Mouse (Mus musculus) left cerebral cortex, postnatal 4 days (tissue): ENCODE data around the gene Prss8. TPM values are rescaled to one million over a fixed set of nuclear protein-coding genes. Genes with fewer than 3 reads are reported as not detected.
"Not testable (repeated sequence)": the region's sequence is repeated elsewhere in the genome, so short reads cannot be mapped to it uniquely, and the experiment has no call there.

Experiments
- DNase-seq: peaks from one replicate; pipeline ENCODE4 v3.0.0-alpha.2; 2022
- intact Hi-C: fragments of 180-260 bp; cut with DNase I; formaldehyde crosslinking; loops from one replicate; pipeline ENCODE4 v1.15.1; 2025
- total RNA-seq, 2 experiments: library from RNA; stranded (reverse); gene quantifications; 2 replicates each; pipeline ENCODE4 v1.2.3; 2021

Gene Prss8
- total RNA-seq, 2 experiments from 2014 or later: 0.54 to 1.6 TPM

DNA sequence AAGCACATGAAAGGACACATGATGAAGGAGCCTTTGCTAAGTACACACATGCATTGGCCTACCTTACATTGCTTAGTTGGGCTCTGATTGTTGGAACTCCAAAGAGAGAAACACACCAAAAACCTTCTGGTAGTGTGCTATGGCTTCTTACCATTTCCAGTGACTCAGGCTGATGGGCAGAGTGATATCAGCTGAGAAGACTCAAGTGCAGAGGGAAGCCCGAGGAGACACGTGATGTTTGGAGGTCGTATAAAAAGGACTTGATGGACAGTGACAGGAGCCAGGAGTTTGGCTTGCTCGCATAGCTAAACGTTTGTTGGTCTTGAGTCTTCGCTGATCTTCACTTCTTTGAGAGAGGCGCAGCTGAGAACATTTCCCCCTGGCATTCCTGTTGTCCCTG is 32.4 kb downstream of the Prss8 start:
- intact Hi-C loops: no loop called here
- no peak for DNase-seq

DNA sequence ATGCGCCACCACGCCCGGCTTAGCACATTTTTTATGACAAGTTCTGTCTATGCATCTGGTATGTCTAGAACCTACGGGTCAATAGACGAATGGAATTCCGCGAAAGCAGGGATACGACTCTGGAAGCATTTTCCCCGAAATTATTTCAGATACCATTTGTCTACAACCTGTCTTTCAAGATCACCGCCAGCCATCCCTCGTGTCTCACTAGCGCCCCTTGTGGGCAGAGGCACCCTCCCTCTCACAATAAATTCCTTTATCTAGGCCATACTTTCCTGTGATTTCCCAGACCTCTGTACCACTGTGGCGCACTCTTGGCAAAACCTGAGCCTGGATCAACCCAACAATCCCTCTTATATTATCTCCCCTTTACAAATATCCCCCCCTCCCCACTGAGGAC is 33.5 kb downstream of the Prss8 start:
- intact Hi-C loops: no loop called here
- DNase-seq: peak; percentile 70

DNA sequence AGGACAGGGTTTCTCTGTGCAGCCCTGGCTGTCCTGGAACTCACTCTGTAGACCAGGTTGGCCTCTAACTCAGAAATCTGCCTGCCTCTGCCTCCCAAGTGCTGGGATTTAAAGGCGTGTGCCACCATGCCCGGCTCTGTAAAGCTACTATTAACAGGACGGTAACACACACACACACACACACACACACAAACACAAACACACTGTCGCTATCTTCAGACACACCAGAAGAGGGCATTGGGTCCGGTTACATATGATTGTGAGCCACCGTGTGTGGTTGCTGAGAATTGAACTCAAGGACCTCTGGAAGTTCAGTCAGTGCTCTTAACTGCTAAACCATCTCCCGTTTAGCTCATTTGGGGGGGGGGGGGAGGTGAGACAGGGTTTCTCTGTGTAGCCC is 34.0 kb downstream of the Prss8 start:
- intact Hi-C loops, DNase-seq: not testable (repeated sequence)

DNA sequence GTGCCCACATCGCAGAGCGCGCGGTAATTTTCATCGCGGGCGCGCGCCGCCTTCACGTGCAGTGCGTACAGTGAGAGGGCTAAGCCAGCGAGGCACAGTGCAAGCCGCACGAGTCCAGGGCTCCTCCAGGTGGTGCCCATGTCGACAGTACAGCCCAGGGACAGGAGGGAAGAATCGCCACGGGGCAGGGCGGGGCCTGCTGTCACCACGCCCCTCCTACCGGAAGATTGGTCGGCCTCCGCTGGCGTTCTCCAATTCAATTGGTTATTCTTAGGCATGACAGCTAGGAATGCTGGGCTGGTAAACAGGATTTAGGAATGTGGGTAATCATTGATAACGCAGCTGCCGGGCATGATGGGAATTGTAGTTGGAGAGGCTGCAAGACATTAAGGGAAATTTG is 34.5 kb downstream of the Prss8 start, which contains the start of the genes Gm21974 and Vkorc1:
Gene Gm21974, minus strand, starts transcription at position 13 of the 400 bp plus-strand sequence.
Gene Vkorc1, minus strand, starts transcription at position 176 of the 400 bp plus-strand sequence.
- intact Hi-C loops: no loop called here
- peak; percentile 95 for DNase-seq

DNA sequence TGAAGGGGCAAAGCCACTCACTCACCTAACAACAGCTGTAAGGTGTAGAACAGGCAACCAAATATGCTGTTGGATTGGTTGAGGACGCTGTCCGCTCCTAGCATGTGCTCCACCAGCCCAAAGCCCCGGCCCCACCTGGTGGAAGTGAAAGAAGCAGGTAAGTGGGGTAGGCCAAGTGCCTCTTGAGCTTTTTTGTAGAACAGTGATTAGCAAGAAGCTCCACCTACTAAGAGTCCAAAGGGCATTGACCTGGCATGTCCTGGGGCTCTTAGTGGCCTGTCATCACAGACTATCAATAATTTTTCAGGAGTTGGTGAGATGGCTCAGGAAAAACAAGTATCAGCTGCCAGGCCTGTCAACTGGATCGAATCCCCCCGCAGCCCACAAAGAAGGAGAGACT is 35.4 kb downstream of the Prss8 start:
- intact Hi-C loops: no loop called here
- DNase-seq: no peak

DNA sequence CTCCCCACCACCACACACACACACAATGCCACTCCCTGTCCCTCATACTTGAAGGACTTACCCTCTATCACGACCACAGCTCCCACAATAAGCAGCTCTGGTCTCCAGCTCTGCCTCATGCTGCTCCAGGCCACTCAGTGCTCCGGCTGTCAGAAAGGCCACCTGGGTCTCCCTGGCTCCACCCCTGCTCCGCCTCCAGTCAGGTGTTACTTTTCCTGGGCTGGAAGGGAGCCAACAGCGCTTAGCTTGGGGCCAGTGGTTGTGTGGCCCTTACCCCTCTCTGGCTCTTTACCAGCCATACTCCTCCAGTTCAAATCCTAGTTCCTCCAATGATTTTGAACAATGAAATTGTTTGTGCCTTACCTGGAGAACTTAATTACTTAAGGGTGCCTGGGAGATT is 39.1 kb downstream of the Prss8 start, which contains the start of gene Prss53:
Gene Prss53, minus strand, starts transcription at position 173 of the 400 bp plus-strand sequence.
- intact Hi-C loops: no loop called here
- no peak for DNase-seq

DNA sequence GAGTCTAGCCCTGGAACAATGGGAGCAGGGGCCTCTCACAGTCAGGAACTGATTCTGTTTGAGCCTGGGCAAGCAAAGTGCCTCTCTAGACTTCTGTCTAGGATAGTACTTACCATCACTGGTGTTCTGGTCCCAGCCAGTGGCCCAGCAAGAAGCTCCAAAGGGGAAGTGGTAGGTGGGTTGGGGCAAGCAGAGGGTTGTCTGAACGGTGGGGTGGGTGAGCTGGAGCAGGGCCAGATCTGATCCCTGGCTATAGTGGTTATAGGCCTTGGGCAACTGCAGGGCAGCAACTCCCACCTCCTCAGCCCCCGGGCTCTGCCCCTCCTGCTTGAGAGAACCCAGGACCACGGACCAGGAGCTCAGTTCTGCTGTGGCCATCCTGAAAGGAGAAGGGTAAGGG is 41.1 kb downstream of the Prss8 start:
- DNase-seq: no peak
- intact Hi-C loops: no loop called here

DNA sequence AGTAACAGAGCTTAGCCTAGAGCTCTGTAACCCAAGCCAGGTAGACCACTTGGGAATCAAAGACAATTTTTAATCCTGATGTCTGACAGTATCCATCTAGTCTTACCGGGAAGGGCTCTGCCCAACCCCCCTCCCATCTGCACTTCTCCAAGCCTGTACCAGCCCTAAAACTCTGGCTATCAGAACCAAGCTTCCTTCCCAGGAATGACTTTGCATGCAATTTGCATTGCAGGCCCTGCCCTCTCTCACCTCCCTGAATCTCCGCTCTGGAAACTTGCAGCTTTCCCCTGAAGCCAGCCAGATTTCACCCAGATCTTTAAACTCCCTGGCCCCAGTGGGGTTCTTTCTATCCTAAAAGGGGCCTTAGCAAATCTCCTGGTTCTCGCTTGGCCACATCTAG is 42.1 kb downstream of the Prss8 start:
- no peak for DNase-seq
- intact Hi-C loops: no loop called here

DNA sequence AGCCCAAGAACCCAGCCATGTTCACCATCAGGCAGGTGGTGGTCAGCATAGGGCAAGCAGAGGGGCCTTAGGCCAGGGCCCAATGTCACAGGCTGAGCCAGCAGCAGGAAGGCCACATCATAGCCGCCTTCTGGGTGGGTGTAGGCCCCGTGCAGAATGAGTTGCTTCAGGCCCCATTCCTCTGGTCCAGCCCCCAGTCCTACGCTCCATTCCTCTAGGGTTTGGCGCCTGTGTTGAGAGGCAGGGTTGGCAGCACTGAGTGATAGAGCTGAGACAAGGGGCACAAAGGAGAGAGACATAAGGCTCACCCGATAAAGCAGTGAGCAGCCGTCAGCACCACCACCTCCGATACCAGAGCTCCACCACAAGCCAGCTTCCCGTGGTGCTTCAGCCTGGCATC is 42.7 kb downstream of the Prss8 start:
- DNase-seq: no peak
- intact Hi-C loops: no loop called here

DNA sequence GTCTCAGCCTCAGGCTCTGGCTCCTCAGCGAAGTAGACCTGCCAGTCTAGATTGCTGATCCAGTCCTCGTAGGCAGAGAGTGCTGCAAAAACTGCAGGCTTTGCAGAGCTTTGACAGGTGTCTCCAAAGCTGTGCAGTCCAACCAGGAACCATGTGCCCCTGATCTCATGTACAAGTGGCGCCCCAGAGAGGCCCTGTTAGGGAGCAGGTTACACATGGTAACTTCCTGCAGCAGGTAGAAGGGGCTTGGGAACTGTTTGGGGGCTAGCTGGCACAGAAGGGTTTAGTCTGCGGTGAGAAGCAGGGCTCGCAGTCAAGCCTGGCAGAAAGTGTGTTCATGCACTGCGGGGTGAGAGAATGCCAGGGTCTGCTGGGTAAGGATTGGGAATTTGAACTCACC is 43.4 kb downstream of the Prss8 start:
- DNase-seq: no peak
- intact Hi-C loops: no loop called here

DNA sequence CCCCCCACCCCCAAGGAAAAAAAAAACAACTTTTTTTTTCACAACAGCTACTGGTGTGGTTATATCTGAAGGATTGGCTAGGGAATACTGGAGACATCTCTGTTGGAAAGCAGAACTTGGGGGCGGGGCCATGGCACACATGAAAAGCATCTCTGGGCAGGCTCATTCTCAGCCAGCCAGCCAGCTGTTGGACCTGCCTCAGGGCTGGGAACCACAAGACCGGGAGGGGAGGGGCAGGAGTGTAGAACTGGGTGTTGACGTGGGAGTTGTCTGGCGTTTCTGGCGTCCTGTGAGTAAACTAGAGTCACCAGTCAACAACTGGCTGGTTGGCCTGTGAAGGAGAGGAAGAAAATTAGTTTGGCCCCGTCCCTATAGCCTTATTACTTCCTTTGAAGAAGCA is 44.0 kb downstream of the Prss8 start:
- intact Hi-C loops: no loop called here
- DNase-seq: no peak

DNA sequence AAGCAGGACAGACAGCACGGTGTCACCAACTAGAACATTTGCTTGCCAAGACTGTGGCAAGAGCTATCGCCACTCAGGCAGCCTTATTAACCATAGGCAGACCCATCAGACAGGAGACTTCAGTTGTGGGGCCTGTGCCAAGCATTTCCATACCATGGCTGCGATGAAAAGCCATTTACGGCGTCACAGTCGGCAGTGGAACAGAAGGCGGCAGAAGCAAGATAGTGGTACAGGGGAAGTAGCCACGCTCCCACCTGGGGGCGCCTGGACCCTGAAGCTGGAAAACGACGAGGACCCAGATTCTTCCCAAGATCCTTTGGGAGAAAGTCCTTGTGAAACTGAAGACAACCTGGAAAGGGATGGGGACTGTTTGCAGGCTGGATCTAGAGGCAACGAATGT is 49.5 kb downstream of the Prss8 start:
- DNase-seq: no peak
- intact Hi-C loops: no loop called here

DNA sequence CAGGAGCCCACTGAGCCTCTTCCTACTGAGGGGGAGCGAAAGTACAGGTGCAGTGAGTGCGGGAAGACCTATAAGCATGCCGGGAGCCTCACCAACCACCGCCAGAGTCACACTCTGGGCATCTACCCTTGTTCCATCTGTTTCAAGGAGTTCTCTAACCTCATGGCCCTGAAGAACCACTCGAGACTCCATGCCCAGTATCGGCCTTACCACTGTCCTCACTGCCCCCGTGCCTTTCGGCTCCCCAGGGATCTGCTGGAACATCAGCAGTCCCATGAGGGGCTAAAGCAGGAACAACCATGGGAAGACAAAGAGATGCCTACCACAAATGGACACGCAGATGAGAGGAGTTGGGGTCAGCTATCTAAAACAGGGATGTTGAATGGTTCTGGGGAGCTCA is 50.6 kb downstream of the Prss8 start:
- intact Hi-C loops: no loop called here
- no peak for DNase-seq

DNA sequence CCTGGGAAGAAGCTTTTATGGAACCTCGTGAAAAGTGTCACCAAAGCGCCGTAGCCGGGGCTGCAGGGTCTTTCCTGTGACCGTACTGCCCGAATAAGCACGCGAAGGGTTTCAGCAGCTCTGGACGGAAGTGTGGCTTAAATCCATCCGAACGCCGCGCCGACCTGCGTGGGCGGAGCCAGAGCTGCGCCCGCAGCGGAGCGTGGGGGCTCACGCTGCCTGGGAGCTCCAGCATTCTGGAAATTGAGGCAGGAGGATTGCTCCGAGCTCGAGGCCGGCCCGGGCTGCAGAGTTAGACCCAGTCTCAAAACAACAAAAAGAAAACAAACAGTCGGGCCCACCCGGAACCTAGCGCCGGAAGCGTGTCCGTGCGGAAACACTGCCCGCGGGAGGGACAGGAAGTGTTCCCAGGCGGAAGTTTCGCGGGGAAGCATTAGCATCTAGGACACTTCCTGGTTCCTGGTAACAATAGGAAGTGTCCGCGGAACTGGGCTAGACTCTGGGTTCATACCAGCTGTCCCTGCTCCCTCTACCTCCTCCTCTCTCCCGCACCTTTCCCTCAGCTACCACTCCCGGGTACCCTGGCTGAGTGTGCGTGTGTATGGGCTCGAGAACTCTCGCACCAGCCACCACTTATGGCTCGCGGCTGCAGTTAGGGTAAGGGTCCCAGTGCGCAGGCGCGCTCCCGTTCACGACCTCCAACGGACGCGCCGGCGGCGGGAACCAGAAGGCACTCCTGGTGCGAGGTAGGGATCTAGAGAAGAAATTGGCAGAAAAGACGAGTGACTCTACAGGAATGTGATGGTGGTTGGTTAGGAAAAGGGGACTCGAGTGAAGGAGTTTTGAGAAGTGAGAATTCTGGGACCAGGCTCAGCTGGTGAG is 53.2 kb downstream of the Prss8 start, which contains the start of gene Zfp668:
Gene Zfp668, minus strand, starts transcription at position 362 of the 882 bp plus-strand sequence.
- intact Hi-C loops: no loop called here
- DNase-seq: peak; percentile 92

DNA sequence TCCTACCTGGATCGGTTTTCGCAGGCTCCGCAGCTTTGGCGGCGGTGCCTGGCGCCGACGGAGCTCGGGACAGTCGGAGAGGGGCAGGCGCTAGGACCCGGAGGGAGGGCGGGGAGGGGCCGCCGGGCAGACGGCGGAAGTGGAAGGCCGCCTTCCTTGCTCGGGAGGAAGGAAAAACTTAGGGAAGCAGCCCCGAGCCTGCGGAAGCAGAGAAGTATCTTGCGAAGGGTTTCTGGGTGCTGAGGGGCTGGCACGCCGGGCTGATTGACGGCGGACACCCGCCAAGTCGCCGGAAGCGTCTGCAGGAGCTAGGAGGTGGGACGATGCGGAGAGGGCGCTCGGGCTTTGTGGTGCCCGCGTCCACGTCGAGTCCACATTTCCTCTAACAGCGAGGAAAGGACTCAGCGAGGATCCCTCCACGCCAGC is 53.9 kb downstream of the Prss8 start, which contains the start of gene Zfp646:
Gene Zfp646, plus strand, starts transcription at position 181 of the 426 bp plus-strand sequence.
- intact Hi-C loops: no loop called here
- peak; percentile 85 for DNase-seq

Other genes starting within 250 kb of the Prss8 start
- 10 to 100 TPM; 87.2 to 94.3 TPM for gene Bcl7c, start 221.2 kb downstream of the Prss8 start, total RNA-seq
- gene Ctf1, start 217.4 kb downstream of the Prss8 start, total RNA-seq: 1 to 10 TPM; 5.3 to 6.5 TPM
- gene Ctf2, start 197.9 kb downstream of the Prss8 start, total RNA-seq: not detected
- 100 to 1,000 TPM; 143 to 148 TPM for gene Fbxl19, start 185.6 kb downstream of the Prss8 start, total RNA-seq
- gene Orai3, start 160.3 kb downstream of the Prss8 start, total RNA-seq: 10 to 100 TPM; 14.2 to 15.1 TPM
- 10 to 100 TPM; 46.2 to 47.4 TPM for gene Setd1a, start 153.4 kb downstream of the Prss8 start, total RNA-seq
- gene Gm49388, start 144.5 kb downstream of the Prss8 start, total RNA-seq: 1 to 10 TPM; 2.2 to 3.1 TPM
- gene Hsd3b7, start 129.5 kb downstream of the Prss8 start, total RNA-seq: 1 to 10 TPM; 3.3 to 5.8 TPM
- 10 to 100 TPM; 34.5 to 40.0 TPM for gene Stx4a, start 105.8 kb downstream of the Prss8 start, total RNA-seq
- 100 to 1,000 TPM; 193 to 215 TPM for gene Stx1b, start 105.6 kb downstream of the Prss8 start, total RNA-seq
- gene Zfp646, start 53.9 kb downstream of the Prss8 start, total RNA-seq: 10 to 100 TPM; 36.3 to 38.0 TPM
- gene Zfp668, start 53.3 kb downstream of the Prss8 start, total RNA-seq: 10 to 100 TPM; 33.1 to 36.4 TPM
- under 1 TPM; 0.54 to 0.90 TPM for gene Prss53, start 39.1 kb downstream of the Prss8 start, total RNA-seq
- not detected for gene Gm21974, start 34.6 kb downstream of the Prss8 start, total RNA-seq
- gene Vkorc1, start 34.5 kb downstream of the Prss8 start, total RNA-seq: 10 to 100 TPM; 27.4 to 28.2 TPM
- 10 to 100 TPM; 39.2 to 43.5 TPM for gene Bckdk, start 26.0 kb downstream of the Prss8 start, total RNA-seq
- 10 to 100 TPM; 28.1 to 31.1 TPM for gene Kat8, start 17.6 kb downstream of the Prss8 start, total RNA-seq
- 10 to 100 TPM; 13.5 to 15.5 TPM for gene Prss36, start 16.6 kb upstream of the Prss8 start, total RNA-seq
- 100 to 1,000 TPM; 504 to 524 TPM for gene Fus, start 37.4 kb upstream of the Prss8 start, total RNA-seq
- gene Pycard, start 63.8 kb upstream of the Prss8 start, total RNA-seq: 1 to 10 TPM; 2.4 to 3.3 TPM
- gene Trim72, start 73.8 kb upstream of the Prss8 start, total RNA-seq: under 1 TPM; 0.26 to 0.56 TPM
- gene Itgam, start 132.5 kb upstream of the Prss8 start, total RNA-seq: 1 to 10 TPM; 2.1 to 2.2 TPM
- gene Gm49368, start 132.6 kb upstream of the Prss8 start, total RNA-seq: not detected
- gene Itgax, start 199.4 kb upstream of the Prss8 start, total RNA-seq: under 1 TPM; 0.44 to 0.48 TPM
- under 1 TPM; 0.22 to 0.66 TPM for gene Itgad, start 224.3 kb upstream of the Prss8 start, total RNA-seq